Mouse (Mus musculus): ENCODE measurements around the gene Krt10. TPM values are rescaled to one million over a fixed set of nuclear protein-coding genes. Genes with fewer than 3 reads are reported as not detected.

Gene Krt10
- 4.3 and 5.6 TPM in 2 replicates for total RNA-seq (2021)
- long read RNA-seq, experiment 1, partial matches to known transcripts: 16 of 19 reads
- long read RNA-seq, experiment 1, other reads (novel, unspliced or antisense): 0 of 19 reads
- long read RNA-seq, experiment 2, partial matches to known transcripts: 10 of 12 reads
- long read RNA-seq, experiment 2, other reads (novel, unspliced or antisense): 1 of 12 reads

GRCm38 (mm10) chr11:99389264-99389663, at the start of gene Krt10:
Gene Krt10 (minus strand): TSS chr11:99389364.
- DNase-seq: no peak

DNA sequence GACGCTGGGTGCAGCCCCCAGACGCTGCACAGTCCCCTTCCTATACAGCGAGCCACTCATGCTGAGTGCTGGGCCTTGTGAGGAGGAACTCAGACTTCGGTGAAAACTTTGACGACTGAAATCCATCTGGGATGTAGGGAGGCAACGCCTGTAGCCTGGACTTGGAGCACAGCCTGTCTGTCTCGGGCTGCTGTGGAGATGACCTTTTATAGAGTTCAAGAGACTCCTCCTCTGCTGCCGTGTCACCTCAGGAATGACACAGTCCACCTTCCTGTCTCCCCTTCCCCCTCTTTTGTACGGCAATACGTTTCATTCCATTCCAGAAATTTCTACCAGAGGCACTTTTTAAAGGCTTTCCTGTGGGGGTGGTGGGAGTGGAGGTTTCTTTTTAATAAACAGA, 48.8 kb upstream of the Krt10 start, which contains the start of gene Krt20:
Gene Krt20, minus strand, starts transcription at position 179 of the 400 bp plus-strand sequence.
- DNase-seq: no peak

DNA sequence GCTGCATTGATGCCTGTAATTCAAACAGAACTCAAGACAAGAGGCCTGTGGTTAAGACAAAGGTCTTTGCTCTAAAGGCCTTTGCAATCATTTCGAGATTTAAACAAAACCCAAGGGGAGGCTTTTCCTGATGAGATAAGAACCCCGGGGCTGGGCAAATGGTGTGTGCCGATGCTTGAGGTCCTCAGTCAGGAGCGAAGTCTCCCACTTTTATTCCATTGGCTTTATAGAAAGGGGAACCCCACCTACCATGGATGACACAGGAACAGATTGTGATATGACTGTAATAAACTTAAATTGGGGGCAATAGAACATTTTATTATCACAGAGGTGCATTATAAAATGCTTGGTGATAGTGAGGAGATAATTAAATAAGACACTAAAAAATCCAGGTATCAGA, 47.5 kb upstream of the Krt10 start:
- no peak for DNase-seq

DNA sequence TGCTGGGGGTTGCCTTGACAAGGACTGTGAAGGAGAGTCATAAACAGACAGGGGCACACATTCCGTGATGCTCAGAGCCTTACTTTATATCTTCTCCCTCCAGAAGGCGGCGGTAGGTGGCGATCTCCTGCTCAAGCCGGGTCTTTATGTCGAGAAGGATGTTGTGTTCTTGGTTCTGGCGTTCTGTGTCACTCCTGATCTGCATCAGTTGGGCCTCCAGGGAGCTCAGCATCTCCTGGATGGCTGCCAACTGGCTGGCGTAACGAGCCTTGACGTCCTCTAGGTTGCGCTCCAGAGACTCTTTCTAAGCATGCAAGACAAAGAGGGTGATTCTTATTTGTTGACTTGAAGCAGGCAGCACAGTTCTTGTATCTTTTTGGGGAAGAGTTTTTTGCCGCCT, 41.5 kb upstream of the Krt10 start:
- DNase-seq: peak; percentile 41

DNA sequence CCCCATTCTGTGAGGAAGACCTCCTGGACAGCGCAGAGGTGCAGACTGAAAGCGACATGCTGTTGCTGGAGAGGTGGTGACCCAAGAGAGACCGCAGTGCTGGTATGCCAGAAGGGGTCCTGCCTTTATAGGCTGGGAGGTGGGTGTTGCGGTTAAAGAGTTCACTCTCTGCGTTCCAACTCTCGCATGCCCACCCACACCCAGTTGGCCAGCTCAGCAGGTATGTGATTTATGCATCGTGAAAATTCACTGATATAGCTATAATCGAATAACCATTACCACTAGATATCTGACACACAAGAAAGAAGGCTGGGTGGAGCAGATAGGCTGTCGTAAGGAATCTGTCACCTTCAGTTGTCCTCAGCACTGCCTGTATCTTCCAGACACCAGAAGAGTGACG, 33.0 kb upstream of the Krt10 start, which contains the start of gene Krt12:
Gene Krt12, minus strand, starts transcription at position 101 of the 400 bp plus-strand sequence.
- DNase-seq: no peak

DNA sequence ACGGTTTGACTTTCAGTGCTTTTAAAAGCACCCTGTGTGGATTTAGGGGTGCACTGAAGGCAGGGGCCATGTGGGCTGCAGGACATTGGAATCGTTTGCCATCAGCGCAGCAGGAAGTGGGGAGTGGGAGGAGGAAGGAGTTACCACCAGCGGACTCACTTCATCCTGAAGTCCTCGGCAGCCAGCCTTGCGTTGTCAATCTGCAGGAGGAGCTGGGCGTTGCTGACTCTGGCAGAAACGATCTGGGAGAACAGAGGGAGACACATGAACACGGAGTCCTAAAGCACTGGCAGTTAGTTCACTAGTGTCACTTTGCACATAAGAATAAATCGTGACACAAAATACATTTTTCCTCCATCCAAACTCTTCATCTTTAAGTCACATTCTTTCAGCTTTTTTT, 31.4 kb upstream of the Krt10 start:
- DNase-seq: no peak

DNA sequence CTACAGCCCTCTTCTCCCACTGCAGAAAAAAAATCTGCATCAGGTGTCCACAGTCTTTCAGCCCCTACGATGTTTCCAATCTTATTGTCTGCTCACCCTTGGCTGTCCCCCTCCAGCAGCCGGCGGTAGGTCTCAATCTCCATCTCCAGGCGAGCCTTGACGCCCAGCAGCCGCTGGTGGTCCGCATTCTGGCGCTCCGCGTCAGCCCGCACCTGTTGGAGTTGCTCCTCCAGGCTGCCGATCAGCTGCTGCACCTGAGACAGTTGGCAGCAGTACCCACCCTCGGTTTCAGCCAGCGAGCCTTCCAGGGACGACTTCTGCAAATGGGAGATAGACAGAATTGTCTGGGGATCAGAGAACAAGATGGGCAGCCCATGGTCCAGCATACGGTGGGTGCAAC, 28.7 kb upstream of the Krt10 start:
- no peak for DNase-seq

DNA sequence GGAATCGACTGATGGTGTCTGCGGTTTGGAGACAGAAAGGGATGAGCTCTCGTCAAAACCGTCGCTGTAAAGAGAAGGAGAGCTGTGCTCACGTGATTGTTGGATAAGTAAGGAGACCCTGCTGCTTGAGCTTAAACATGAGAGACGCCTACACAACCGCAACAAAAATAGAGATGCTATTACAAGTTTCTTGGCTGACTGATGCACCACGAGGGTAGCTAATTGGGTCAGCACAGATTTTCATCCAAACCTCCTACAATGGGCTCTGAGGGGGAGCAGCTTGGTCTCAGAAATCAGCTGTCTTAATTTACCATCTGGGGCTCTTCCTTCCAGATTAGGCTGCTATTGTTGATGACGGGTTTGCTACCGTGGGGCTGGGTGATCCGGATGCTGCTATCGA, 27.7 kb upstream of the Krt10 start:
- DNase-seq: no peak

GRCm38 (mm10) chr11:99414463-99415147, 25.4 kb upstream of the Krt10 start:
- no peak for DNase-seq

GRCm38 (mm10) chr11:99413247-99413646, 24.1 kb upstream of the Krt10 start:
- DNase-seq: peak; percentile 65

GRCm38 (mm10) chr11:99406186-99406585, 17.0 kb upstream of the Krt10 start:
- DNase-seq: no peak

- no peak for DNase-seq
Observed at GRCm38 (mm10) chr11:99399956-99400549, 10.9 kb upstream of the Krt10 start.

- DNase-seq: no peak
Observed at GRCm38 (mm10) chr11:99398832-99399231, 9.7 kb upstream of the Krt10 start.

DNA sequence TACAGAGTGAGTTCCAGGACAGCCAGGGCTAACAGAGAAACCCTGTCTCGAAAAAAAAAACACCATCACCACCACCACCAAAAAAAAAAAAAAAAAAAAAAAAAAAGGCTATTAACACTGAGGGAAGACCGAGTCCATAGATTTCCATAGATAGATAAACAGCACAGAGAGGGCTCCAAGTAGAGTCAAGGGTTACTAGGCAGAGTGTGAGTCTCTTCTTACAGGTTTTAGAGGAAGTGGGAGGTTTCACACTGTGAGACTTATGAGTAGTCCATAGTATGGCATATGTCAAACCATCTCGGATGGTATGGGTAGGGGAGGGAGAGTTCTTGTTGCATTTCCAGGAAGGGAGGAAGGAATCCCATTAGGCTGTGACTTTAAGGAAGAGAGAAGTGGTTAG, 8.9 kb upstream of the Krt10 start:
- DNase-seq: no peak

DNA sequence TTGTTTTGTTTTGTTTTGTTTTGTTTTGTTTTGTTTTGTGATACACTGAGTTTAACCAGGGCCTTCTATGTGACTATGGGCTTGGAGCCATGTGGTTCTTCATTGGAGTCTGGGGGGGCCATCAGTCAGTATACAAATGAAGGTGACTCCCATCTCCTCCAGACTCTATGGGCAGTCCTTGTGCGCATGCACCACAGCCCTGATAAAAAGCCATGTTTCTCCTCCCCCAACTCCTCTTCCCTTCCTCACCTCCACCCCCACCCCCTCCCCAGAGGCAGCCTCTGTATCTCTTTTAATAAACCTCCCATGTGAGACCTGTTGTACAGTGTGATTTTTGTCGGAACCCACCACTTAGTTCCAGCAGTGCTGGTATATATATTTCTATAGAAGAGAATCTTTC, 7.5 kb upstream of the Krt10 start:
- no peak for DNase-seq

- DNase-seq: no peak
Observed at GRCm38 (mm10) chr11:99396034-99396433, 6.9 kb upstream of the Krt10 start.

DNA sequence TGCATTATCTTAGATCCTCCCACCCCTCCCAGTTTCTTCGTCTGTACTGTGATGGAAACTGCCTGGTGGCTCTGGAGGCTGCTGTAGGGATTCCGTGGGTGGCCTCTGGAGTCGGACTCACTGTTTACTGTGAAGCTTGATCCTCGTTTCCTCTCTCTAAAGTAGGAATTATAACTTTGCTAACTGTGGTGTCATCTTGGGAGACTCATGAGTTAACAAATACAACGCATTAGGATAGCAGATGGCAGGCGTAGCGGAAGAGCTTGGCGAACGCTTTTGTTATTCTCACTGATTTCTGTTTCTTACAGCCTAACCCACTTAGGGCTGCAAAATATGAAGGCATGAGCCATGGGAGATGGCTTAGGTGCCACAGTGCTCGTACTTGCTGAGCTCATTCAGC, 3.3 kb upstream of the Krt10 start:
- no peak for DNase-seq

- no peak for DNase-seq
Observed at GRCm38 (mm10) chr11:99391375-99391774, 2.2 kb upstream of the Krt10 start.

GRCm38 (mm10) chr11:99390866-99391265, 1.7 kb upstream of the Krt10 start:
- DNase-seq: no peak

GRCm38 (mm10) chr11:99388661-99389060, 503 bp downstream of the Krt10 start:
- DNase-seq: no peak

DNA sequence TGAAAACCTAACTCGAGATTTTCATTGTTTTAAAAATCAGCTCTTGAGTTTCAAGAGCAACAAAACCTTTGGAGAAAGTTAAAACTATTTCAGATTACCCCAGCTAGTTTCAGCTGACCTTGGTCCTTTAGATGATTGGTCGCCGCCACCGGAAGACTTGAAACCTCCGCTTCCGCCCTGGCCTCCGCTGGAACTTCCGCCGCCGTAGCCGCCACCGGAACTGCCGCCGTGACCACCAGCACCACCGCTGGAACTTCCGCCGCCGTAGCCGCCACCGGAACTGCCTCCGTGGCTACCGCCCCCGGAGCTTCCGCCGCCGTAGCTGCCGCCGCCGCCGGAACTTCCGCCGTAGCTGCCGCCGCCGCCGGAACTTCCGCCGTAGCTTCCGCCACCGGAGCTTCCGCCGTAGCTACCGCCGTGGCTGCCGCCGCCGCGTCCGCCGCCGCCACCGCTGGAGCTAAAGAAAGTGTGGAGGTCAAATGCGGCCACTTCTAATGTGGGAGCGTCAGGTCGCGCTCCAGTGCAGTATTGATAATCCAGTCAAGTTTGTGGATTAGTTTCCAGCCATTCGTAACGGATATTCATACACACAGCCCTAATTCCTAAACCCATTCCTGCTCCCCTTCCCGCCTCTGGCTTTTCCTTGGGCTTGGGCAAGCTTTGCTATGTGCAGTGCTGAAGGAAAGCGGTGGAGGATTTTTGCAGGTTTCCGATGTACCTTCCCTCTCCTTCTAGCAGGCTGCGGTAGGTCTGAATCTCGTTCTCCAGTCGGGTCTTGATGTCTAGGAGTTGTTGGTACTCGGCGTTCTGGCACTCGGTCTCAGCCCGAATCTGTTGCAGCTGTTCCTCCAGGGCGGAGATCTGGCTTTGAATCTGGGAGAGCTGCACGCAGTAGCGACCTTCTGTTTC, 3.1 kb downstream of the Krt10 start:
- peak; percentile 95 for DNase-seq

- peak; percentile 87 for DNase-seq
Observed at GRCm38 (mm10) chr11:99379568-99379967, 9.6 kb downstream of the Krt10 start.

DNA sequence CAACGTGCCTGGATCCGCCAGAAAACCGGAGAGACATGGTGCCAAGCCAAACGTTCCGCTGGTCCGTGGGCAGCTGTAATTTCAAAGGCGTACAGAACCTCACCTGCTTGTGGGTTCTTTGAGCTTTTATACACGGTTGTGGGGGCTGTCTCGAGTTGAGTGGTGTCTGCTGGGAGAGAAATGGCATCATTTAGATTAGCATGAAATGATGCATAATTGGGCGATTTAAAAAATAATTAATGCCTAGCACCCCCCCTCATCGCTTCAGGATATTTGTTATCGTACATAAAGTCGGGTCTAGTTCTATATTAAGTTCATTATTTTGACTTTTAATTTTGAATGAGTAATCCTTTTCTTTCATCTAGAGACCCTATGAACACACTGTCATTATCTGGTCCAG, 14.4 kb downstream of the Krt10 start, which contains the start of gene Krt28:
Gene Krt28, minus strand, starts transcription at position 101 of the 400 bp plus-strand sequence.
- no peak for DNase-seq

Measured in adrenal gland, postnatal 14 days (tissue).